Mouse (Mus musculus): Measurements from ENCODE around the gene Plb1. TPM values are rescaled to one million over a fixed set of nuclear protein-coding genes. Genes with fewer than 3 reads are reported as not detected.
A peak's percentile ranks its signal among the peaks of the same experiment; 100 is the strongest.

The Plb1 gene
- polyA plus RNA-seq, 1 experiment = 0.34 TPM

DNA sequence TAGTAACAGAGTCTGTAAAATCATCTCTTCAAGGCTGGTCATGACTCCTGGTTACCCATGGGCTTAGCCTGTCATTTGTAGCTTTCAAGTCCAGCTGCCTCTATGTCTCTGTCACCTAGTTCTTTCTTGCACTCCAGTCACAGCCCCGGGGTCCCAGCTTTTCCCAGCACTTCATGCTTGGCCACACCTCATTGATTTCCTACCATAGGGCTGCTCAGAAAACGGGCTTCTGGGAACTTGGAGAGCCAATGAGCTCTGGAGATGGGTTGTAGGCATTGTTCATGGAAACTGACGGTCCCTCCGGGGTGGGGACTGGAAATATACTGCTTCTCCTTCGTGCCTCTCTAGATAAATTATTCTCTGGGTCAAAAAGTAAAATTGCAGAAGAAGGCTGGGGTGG, 28.2 kb downstream of the Plb1 start:
- no peak for DNase-seq (ENCODE audit: low read depth)
- no peak for TF ChIP-seq CTCF (IDR thresholded peaks at IDR 0.05; ENCODE audit: borderline replicate concordance, extremely low read depth, insufficient read depth, insufficient read length)
- no peak for TF ChIP-seq POLR2A (IDR thresholded peaks at IDR 0.05; ENCODE audit: borderline replicate concordance, extremely low read depth, insufficient read depth, insufficient read length, poor library complexity, severe bottlenecking)

DNA sequence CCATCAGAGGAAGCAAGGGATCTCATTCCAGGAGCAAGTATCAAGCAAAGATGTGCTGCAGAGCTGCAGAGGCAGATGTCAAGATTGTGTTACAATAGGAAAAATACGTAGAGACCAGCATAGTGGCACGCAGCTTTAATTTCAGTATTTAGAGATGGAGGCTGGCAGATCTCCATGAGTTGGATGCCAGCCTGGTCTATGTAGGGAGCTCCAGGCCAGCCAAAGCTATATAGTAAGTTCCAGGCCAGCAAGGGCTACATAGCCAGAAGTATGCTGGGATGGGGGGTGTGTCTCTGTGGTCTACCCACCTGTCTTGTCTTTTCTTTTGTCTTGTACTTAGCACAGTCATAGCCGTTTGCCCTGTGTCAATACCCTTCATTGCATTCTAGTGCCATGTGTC, 28.7 kb downstream of the Plb1 start:
- no peak for TF ChIP-seq POLR2A (IDR thresholded peaks at IDR 0.05; ENCODE audit: borderline replicate concordance, extremely low read depth, insufficient read depth, insufficient read length, poor library complexity, severe bottlenecking)
- TF ChIP-seq CTCF (IDR thresholded peaks at IDR 0.05; ENCODE audit: borderline replicate concordance, extremely low read depth, insufficient read depth, insufficient read length) = no peak

DNA sequence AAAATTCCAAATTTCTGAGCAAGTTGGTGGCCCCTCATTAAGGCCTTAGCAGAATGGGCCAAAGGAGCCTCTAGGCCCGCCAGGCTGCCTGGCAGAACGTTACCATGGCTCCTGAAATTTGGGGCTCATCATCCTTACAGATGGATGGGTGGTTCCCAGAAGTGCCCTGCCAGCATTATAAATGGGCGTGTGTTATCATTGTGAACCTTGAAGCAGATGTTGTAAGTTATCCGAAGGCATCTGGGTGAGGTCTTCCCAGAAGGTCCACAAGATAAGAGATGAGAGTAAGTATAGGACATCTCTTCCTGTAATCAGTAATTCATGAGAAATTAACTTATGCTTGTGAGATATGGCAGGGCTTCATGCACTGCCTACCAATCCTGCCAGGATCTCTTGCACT, 30.0 kb downstream of the Plb1 start:
- TF ChIP-seq POLR2A (IDR thresholded peaks at IDR 0.05; ENCODE audit: borderline replicate concordance, extremely low read depth, insufficient read depth, insufficient read length, poor library complexity, severe bottlenecking) (no peak), CTCF (IDR thresholded peaks at IDR 0.05; ENCODE audit: borderline replicate concordance, extremely low read depth, insufficient read depth, insufficient read length) (no peak)
- no peak for DNase-seq (ENCODE audit: low read depth)

More for the DNA sequence above, 28.7 kb downstream of the Plb1 start:
- no peak for DNase-seq (ENCODE audit: low read depth)

- no peak for TF ChIP-seq CTCF (IDR thresholded peaks at IDR 0.05; ENCODE audit: borderline replicate concordance, extremely low read depth, insufficient read depth, insufficient read length)
- no peak for TF ChIP-seq POLR2A (IDR thresholded peaks at IDR 0.05; ENCODE audit: borderline replicate concordance, extremely low read depth, insufficient read depth, insufficient read length, poor library complexity, severe bottlenecking)
Observed at GRCm38 (mm10) chr5:32272502-32272901, 40.0 kb downstream of the Plb1 start.

DNA sequence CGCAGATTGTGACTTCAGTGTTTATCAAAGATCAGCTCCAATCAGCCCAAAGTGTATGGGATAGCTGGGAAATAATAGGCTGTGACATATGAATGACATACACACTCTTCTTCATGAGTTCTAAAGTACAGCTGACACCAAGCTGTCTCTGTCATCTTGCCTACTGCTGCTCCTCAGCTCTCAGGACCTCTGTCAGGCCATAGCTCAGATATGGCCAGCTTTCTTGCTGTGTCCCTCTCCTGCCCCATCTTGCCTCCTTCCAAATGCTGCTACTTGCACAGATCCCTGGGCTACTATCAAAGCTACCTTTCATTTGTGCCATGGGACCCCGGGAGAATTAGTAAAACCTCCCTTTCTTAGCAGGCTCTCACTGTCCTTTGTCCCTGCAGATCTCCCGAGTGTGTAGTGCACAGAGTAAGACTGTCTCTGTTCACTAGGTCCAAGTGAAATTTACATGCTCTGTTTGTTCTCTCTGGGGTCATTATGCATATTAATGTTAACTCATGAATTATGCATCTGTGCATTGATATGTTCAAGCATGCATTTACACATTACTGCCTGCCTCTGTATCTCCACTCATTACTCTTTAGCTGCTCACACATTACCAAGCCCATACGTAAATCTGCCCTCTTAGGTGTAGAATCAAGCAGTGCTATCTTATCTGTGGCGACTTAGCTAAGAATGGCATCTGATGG, 45.6 kb downstream of the Plb1 start:
- DNase-seq (ENCODE audit: low read depth) = peak; percentile 78
- TF ChIP-seq POLR2A (IDR thresholded peaks at IDR 0.05; ENCODE audit: borderline replicate concordance, extremely low read depth, insufficient read depth, insufficient read length, poor library complexity, severe bottlenecking) (no peak), CTCF (IDR thresholded peaks at IDR 0.05; ENCODE audit: borderline replicate concordance, extremely low read depth, insufficient read depth, insufficient read length) (no peak)

More at GRCm38 (mm10) chr5:32272502-32272901, 40.0 kb downstream of the Plb1 start:
- DNase-seq (ENCODE audit: low read depth) = peak; percentile 62

DNA sequence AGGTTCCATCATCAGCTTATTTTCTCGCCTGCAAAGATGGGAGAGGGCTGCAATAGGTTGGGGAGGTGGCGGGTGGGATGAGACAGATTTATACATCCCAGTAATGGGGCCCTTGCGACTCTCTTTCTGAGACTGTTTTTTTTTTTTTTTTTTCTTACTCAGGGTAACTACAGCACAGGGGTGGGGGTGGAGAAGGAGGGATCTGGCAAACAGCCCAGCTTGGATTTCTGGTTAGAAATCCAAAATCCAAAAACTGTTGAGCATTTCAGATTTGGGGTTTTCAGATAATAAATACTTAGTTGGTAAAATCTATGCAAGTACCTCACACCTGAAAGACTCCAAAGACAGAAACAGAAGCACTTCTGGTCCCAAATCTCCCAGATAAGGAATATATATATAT, 47.6 kb downstream of the Plb1 start:
- DNase-seq (ENCODE audit: low read depth) = peak; percentile 15

GRCm38 (mm10) chr5:32282345-32282744, 49.8 kb downstream of the Plb1 start:
- TF ChIP-seq CTCF (IDR thresholded peaks at IDR 0.05; ENCODE audit: borderline replicate concordance, extremely low read depth, insufficient read depth, insufficient read length) (no peak), POLR2A (IDR thresholded peaks at IDR 0.05; ENCODE audit: borderline replicate concordance, extremely low read depth, insufficient read depth, insufficient read length, poor library complexity, severe bottlenecking) (no peak)

More for the DNA sequence above, 47.6 kb downstream of the Plb1 start:
- TF ChIP-seq CTCF (IDR thresholded peaks at IDR 0.05; ENCODE audit: borderline replicate concordance, extremely low read depth, insufficient read depth, insufficient read length) (no peak), POLR2A (IDR thresholded peaks at IDR 0.05; ENCODE audit: borderline replicate concordance, extremely low read depth, insufficient read depth, insufficient read length, poor library complexity, severe bottlenecking) (no peak)

DNA sequence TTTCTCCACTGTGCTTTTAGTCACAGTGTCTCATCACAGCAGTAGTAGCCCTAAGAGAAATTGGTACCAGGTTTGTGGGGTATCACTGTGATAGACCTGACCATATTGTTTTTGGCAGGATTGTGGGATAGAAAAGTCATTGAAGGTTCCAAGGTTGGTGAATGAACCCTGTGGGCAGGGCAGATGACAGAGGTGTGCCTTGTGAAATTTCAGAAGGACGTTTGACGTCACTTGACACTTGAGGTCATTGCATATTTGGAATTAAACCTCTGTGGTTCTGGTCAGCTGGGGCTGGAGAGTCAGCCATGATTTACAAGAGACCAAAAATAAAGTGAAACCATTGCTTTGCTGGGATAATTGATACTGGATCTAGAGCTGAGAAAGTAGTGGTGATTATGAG, 50.9 kb downstream of the Plb1 start:
- DNase-seq (ENCODE audit: low read depth) = no peak
- TF ChIP-seq CTCF (IDR thresholded peaks at IDR 0.05; ENCODE audit: borderline replicate concordance, extremely low read depth, insufficient read depth, insufficient read length) (no peak), POLR2A (IDR thresholded peaks at IDR 0.05; ENCODE audit: borderline replicate concordance, extremely low read depth, insufficient read depth, insufficient read length, poor library complexity, severe bottlenecking) (no peak)

More at GRCm38 (mm10) chr5:32282345-32282744, 49.8 kb downstream of the Plb1 start:
- DNase-seq (ENCODE audit: low read depth) = no peak

DNA sequence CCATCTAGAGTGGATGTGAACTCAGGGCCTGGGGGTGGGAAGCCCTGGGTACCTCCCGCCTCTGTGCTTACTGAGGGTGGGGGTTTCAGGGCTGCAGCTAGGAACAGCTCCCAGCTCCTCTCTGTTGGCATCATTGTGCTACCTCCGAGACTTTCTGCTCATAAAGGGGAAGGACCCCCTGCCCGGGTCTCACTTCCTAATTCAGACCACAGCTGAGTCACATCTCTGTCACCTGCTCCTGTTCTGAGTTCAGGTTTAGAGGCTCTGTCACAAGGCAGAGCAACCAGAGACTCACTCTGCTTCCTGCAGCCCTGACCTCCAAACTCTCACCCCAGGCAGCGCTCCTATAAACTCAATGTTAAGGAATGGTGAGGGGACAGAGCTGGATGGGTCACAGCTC, 53.8 kb downstream of the Plb1 start:
- TF ChIP-seq POLR2A (IDR thresholded peaks at IDR 0.05; ENCODE audit: borderline replicate concordance, extremely low read depth, insufficient read depth, insufficient read length, poor library complexity, severe bottlenecking) = no peak
- no peak for TF ChIP-seq CTCF (IDR thresholded peaks at IDR 0.05; ENCODE audit: borderline replicate concordance, extremely low read depth, insufficient read depth, insufficient read length)
- no peak for DNase-seq (ENCODE audit: low read depth)

DNA sequence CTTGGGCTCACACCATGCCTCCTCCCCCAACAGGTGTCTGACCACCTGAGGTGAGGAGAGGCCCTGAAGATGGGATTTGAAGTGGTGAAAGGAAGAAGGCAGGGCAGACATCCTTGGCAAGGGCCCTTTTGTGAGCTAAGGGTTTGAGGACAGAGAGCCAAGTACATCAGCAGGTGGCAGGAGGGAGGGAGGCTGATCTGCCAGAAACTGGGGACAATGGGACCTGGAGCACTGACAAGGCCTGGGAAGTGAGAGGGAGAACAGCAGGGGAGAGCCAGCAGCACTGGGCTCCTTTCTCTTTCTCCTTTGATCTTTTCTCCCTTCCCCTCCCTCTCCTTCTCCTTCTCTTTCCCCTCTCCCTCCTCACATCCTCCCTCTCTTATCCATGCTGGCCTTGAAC, 55.5 kb downstream of the Plb1 start:
- peak; percentile 58 for DNase-seq (ENCODE audit: low read depth)

DNA sequence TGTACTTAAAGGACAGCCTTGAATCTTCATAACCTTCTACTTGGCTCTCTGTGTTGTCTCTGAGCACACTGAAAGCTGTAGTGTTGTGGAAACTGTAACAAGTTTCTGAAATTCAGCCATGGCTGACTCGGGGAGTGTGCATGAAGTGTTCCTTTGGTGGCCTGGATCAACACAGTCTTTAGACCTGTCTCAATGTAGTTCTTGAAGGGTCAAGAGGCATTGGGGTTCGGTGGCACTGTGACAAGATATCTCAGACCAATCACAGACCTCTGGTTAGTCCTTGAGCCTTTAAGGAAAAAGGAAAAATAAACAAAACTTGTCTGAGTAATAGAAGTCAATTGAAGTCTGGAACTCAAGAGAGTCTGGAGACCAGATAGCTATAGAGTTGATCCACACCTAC, 58.8 kb downstream of the Plb1 start:
- no peak for DNase-seq (ENCODE audit: low read depth)
- no peak for TF ChIP-seq POLR2A (IDR thresholded peaks at IDR 0.05; ENCODE audit: borderline replicate concordance, extremely low read depth, insufficient read depth, insufficient read length, poor library complexity, severe bottlenecking)
- no peak for TF ChIP-seq CTCF (IDR thresholded peaks at IDR 0.05; ENCODE audit: borderline replicate concordance, extremely low read depth, insufficient read depth, insufficient read length)

More for the DNA sequence above, 55.5 kb downstream of the Plb1 start:
- no peak for TF ChIP-seq CTCF (IDR thresholded peaks at IDR 0.05; ENCODE audit: borderline replicate concordance, extremely low read depth, insufficient read depth, insufficient read length)
- no peak for TF ChIP-seq POLR2A (IDR thresholded peaks at IDR 0.05; ENCODE audit: borderline replicate concordance, extremely low read depth, insufficient read depth, insufficient read length, poor library complexity, severe bottlenecking)

Data from brain, embryonic 14.5 days (tissue).